In genomic region chr16:32312386-32312785, GRCm38 (mm10) we compare ENCODE assay signal across 33 mouse cellular contexts. TPM values are rescaled to one million over a fixed set of nuclear protein-coding genes. Genes with fewer than 3 reads are reported as not detected.
DNase-seq lines count a peak whose midpoint lies in the region; ATAC-seq and TF ChIP-seq lines count a peak whose summit lies in the region.
"Had no signal": no experiment of that assay in that cellular context is flagged by ENCODE, and none has a peak within 500 bp of the region (broad histone marks: within the 10 kb centered on the region; RNA-seq: fewer than 3 reads in every experiment).

No protein-coding gene starts in this region.

- peaks cover 3% of the 10 kb centered on the region; the same call in 1 of the 2 replicates for H3K4me1 ChIP-seq in heart, embryonic 10.5 days
- H3K4me1 ChIP-seq in kidney, postnatal 0 days (replicated peaks; ENCODE audit: insufficient read depth, low read length): no peaks in the 10 kb centered on the region
- no peaks in the 10 kb centered on the region for H3K4me1 ChIP-seq in forebrain, embryonic 12.5 days
- H3K4me1 ChIP-seq: limb, embryonic 13.5 days; liver, embryonic 12.5 days; midbrain, embryonic 15.5 days had no signal

- H3K27me3 ChIP-seq in heart, embryonic 10.5 days (ENCODE audit: insufficient read depth, poor library complexity, severe bottlenecking): no peaks in the 10 kb centered on the region
- H3K27me3 ChIP-seq in kidney, postnatal 0 days (ENCODE audit: insufficient read depth, low read length): no peaks in the 10 kb centered on the region
- no peaks in the 10 kb centered on the region for H3K27me3 ChIP-seq in forebrain, embryonic 12.5 days
- H3K27me3 ChIP-seq: CH12.LX; heart, embryonic 13.5 days; limb, embryonic 13.5 days; liver, embryonic 12.5 days; midbrain, embryonic 15.5 days; neural tube, embryonic 13.5 days had no signal

- H3K36me3 ChIP-seq in heart, embryonic 10.5 days: no peaks in the 10 kb centered on the region
- H3K36me3 ChIP-seq in kidney, postnatal 0 days (ENCODE audit: insufficient read depth, low read length): no peaks in the 10 kb centered on the region
- no peaks in the 10 kb centered on the region for H3K36me3 ChIP-seq in forebrain, embryonic 12.5 days (replicated peaks)
- H3K36me3 ChIP-seq: embryonic facial prominence, embryonic 10.5 days; heart, embryonic 13.5 days; limb, embryonic 13.5 days; liver, embryonic 12.5 days; midbrain, embryonic 15.5 days; neural tube, embryonic 13.5 days had no signal

- no peaks in the 10 kb centered on the region for H3K9me3 ChIP-seq in heart, embryonic 10.5 days
- H3K9me3 ChIP-seq in kidney, postnatal 0 days (replicated peaks; ENCODE audit: low read length): no peaks in the 10 kb centered on the region
- H3K9me3 ChIP-seq in forebrain, embryonic 12.5 days: no peaks in the 10 kb centered on the region
- H3K9me3 ChIP-seq: embryonic facial prominence, embryonic 10.5 days; heart, embryonic 13.5 days; limb, embryonic 13.5 days; liver, embryonic 12.5 days; midbrain, embryonic 15.5 days; neural tube, embryonic 13.5 days had no signal

- no peak overlapping the region for H3K4me3 ChIP-seq in heart, embryonic 10.5 days
- H3K4me3 ChIP-seq in kidney, postnatal 0 days (replicated peaks; ENCODE audit: low read depth, low read length): no peak overlapping the region
- no peak overlapping the region for H3K4me3 ChIP-seq in forebrain, embryonic 12.5 days (replicated peaks)
- H3K4me3 ChIP-seq: embryonic facial prominence, embryonic 10.5 days; heart, embryonic 13.5 days; limb, embryonic 13.5 days; liver, embryonic 12.5 days; midbrain, embryonic 15.5 days; myocyte; neural tube, embryonic 13.5 days had no signal

- 60% methylated on average over 5 of the region's 5 CpGs for WGBS in heart, embryonic 10.5 days
- WGBS in kidney, postnatal 0 days: 24% methylated on average over 5 of the region's 5 CpGs
- WGBS in forebrain, embryonic 12.5 days: 55% methylated on average over 5 of the region's 5 CpGs

- DNase-seq in heart, adult 11 months: peak; percentile 74
- DNase-seq in heart, embryonic 10.5 days (ENCODE audit: low spot score): no peak
- DNase-seq in 3134 (ENCODE audit: extremely low read depth, insufficient read length, low spot score): peak; percentile 35
- DNase-seq in ES-CJ7 (ENCODE audit: low read depth, low spot score): peak; percentile 87
- no peak for DNase-seq in kidney, postnatal 0 days (ENCODE audit: low spot score)
- no peak for DNase-seq in retina, embryonic 14.5 days (ENCODE audit: low spot score)
- DNase-seq: adrenal gland, adult 8-10 months; B cell, adult 2 months; cerebellum, adult 18-20 months; cerebellum, postnatal 14 days; gastrocnemius, postnatal 10 days; heart, adult 18-20 months; heart, postnatal 14 days; lung, adult 18-20 months; lung, postnatal 36 days; right cerebral cortex, postnatal 4 days; thymus, postnatal 25 days had no signal

- H3K9ac ChIP-seq in kidney, postnatal 0 days (ENCODE audit: low read depth, low read length): no peak overlapping the region
- no peak overlapping the region for H3K9ac ChIP-seq in forebrain, embryonic 12.5 days
- H3K9ac ChIP-seq: heart, embryonic 13.5 days; limb, embryonic 13.5 days; liver, embryonic 12.5 days; midbrain, embryonic 15.5 days; neural tube, embryonic 13.5 days had no signal

- no peak overlapping the region for H3K4me2 ChIP-seq in kidney, postnatal 0 days (ENCODE audit: low read length)
- H3K4me2 ChIP-seq in forebrain, embryonic 12.5 days: no peak overlapping the region
- H3K4me2 ChIP-seq: heart, embryonic 13.5 days; limb, embryonic 13.5 days; liver, embryonic 12.5 days; midbrain, embryonic 15.5 days; neural tube, embryonic 13.5 days had no signal

- ATAC-seq in kidney, postnatal 0 days (replicated peaks; ENCODE audit: low FRiP score, low read depth): peak; percentile 69; the same call in 1 of the 2 replicates
- no peak for ATAC-seq in megakaryocyte-erythroid progenitor cell, adult 5-6 weeks (replicated peaks; ENCODE audit: low FRiP score, low TSS enrichment, poor library complexity, severe bottlenecking)
- ATAC-seq in forebrain, embryonic 12.5 days (ENCODE audit: low FRiP score): no peak
- ATAC-seq: activated CD4-positive, CD25-positive, alpha-beta regulatory T cell, adult 4 months; forebrain, embryonic 16.5 days; hindbrain, postnatal 0 days; intestine, postnatal 0 days; liver, embryonic 12.5 days; midbrain, embryonic 15.5 days had no signal

- no peak overlapping the region for H3K27ac ChIP-seq in heart, embryonic 10.5 days
- H3K27ac ChIP-seq in kidney, postnatal 0 days: no peak overlapping the region
- no peak overlapping the region for H3K27ac ChIP-seq in forebrain, embryonic 12.5 days
- H3K27ac ChIP-seq: embryonic facial prominence, embryonic 10.5 days; heart, embryonic 13.5 days; hindbrain, postnatal 0 days; limb, embryonic 13.5 days; liver, embryonic 12.5 days; midbrain, embryonic 15.5 days; neural tube, embryonic 13.5 days had no signal

- TF ChIP-seq CTCF in kidney, postnatal 0 days (IDR thresholded peaks at IDR 0.05; ENCODE audit: low read depth): no peak

RNA-seq across cellular contexts. Expression of gene Ubxn7, which starts 19.7 kb away (rescaled TPM):
- 21.1 and 22.3 TPM in 2 replicates for polyA plus RNA-seq in heart, embryonic 10.5 days (2016; fragmentation: Nextera tagmentation; extraction: Ambion mirVana)
- 13.3 and 14.0 TPM in 2 replicates for polyA plus RNA-seq in kidney, postnatal 0 days (2015; fragmentation: Nextera tagmentation; extraction: Ambion mirVana)
- 22.2 and 29.3 TPM in 2 replicates for total RNA-seq in megakaryocyte-erythroid progenitor cell, adult 5-6 weeks (2014; fragmentation: Nextera tagmentation)
- 32.3 and 32.7 TPM in 2 replicates for total RNA-seq in megakaryocyte-erythroid progenitor cell, adult 5-6 weeks (2017)
- 30.0 and 35.1 TPM in 2 replicates for polyA plus RNA-seq in forebrain, embryonic 12.5 days (2016; fragmentation: Nextera tagmentation; extraction: Ambion mirVana)

RNA-seq across cellular contexts. Expression of gene Rnf168, which starts 35.1 kb away (rescaled TPM):
- 22.0 and 24.4 TPM in 2 replicates for polyA plus RNA-seq in heart, embryonic 10.5 days (2016; fragmentation: Nextera tagmentation; extraction: Ambion mirVana)
- 20.0 and 20.9 TPM in 2 replicates for polyA plus RNA-seq in kidney, postnatal 0 days (2015; fragmentation: Nextera tagmentation; extraction: Ambion mirVana)
- 23.4 and 23.8 TPM in 2 replicates for total RNA-seq in megakaryocyte-erythroid progenitor cell, adult 5-6 weeks (2014; fragmentation: Nextera tagmentation)
- 44.0 and 60.6 TPM in 2 replicates for total RNA-seq in megakaryocyte-erythroid progenitor cell, adult 5-6 weeks (2017)
- 33.6 and 38.4 TPM in 2 replicates for polyA plus RNA-seq in forebrain, embryonic 12.5 days (2016; fragmentation: Nextera tagmentation; extraction: Ambion mirVana)

RNA-seq across cellular contexts. Expression of gene Smco1, which starts 41.1 kb away (rescaled TPM):
- 0.14 TPM in 1 of 2 replicates, not detected in the other for polyA plus RNA-seq in heart, embryonic 10.5 days (2016; fragmentation: Nextera tagmentation; extraction: Ambion mirVana)
- not detected in 2 replicates for polyA plus RNA-seq in kidney, postnatal 0 days (2015; fragmentation: Nextera tagmentation; extraction: Ambion mirVana)
- total RNA-seq in megakaryocyte-erythroid progenitor cell, adult 5-6 weeks (2014; fragmentation: Nextera tagmentation): not detected in 2 replicates
- not detected in 2 replicates for total RNA-seq in megakaryocyte-erythroid progenitor cell, adult 5-6 weeks (2017)
- polyA plus RNA-seq in forebrain, embryonic 12.5 days (2016; fragmentation: Nextera tagmentation; extraction: Ambion mirVana): not detected in 2 replicates
- total RNA-seq: adrenal gland, adult 8-10 months; CH12.LX; hindbrain, postnatal 0 days had no signal
- polyA plus RNA-seq: activated CD4-positive, CD25-positive, alpha-beta regulatory T cell, adult 4 months; embryonic facial prominence, embryonic 10.5 days; forebrain, embryonic 16.5 days; hindbrain, embryonic 11.5 days; intestine, postnatal 0 days; limb, embryonic 13.5 days; liver, embryonic 12.5 days; midbrain, embryonic 15.5 days; myocyte; neural tube, embryonic 13.5 days; stomach, embryonic 14.5 days had no signal

Comparison
In these comparisons a context has a peak if more than half of its experiments do, and no peak if none do; other contexts are left out.
1. DNase-seq: peak in heart, adult 11 months (single experiment), 3134 (single experiment) and ES-CJ7 (single experiment); none in heart, embryonic 10.5 days (single experiment), kidney, postnatal 0 days (single experiment) and retina, embryonic 14.5 days (single experiment).